Mouse (Mus musculus) thymus, adult 2 months (tissue): ENCODE measurements around the gene Dkkl1. TPM values are rescaled to one million over a fixed set of nuclear protein-coding genes. Genes with fewer than 3 reads are reported as not detected.

Experiments used
- DNase-seq: peaks from one replicate; pipeline ENCODE4 v3.0.0; 2021
- H3K27ac ChIP-seq: fragments of 200-500 bp; 2 replicates; pipeline ENCODE4 v1.5.1; 2012; ENCODE audit warnings: low read length, control low read depth; ENCODE audit not compliant: control insufficient read depth, insufficient read depth
- H3K27me3 ChIP-seq: fragments of 200-500 bp; 2 replicates; pipeline ENCODE4 v1.6.1; 2012; ENCODE audit warnings: mild to moderate bottlenecking, low read length, moderate library complexity, mixed read lengths; ENCODE audit not compliant: control insufficient read depth, insufficient read depth
- H3K36me3 ChIP-seq: fragments of 200-500 bp; 2 replicates; pipeline ENCODE4 v1.6.1; 2012; ENCODE audit warnings: mild to moderate bottlenecking, low read length, moderate library complexity; ENCODE audit not compliant: control insufficient read depth, insufficient read depth
- H3K4me1 ChIP-seq: fragments of 200-500 bp; replicated peaks from 2 replicates; pipeline ENCODE4 v1.6.1; 2012; ENCODE audit warnings: low read length; ENCODE audit not compliant: control insufficient read depth, insufficient read depth
- H3K4me3 ChIP-seq: fragments of 200-500 bp; 2 replicates; pipeline ENCODE4 v1.5.1; 2012; ENCODE audit warnings: mild to moderate bottlenecking, low read length, control low read depth, moderate library complexity; ENCODE audit not compliant: control insufficient read depth, insufficient read depth
- CTCF ChIP-seq: fragments of 200-500 bp; IDR thresholded peaks from 2 replicates; pipeline ENCODE4 v1.5.1; 2012; ENCODE audit warnings: mild to moderate bottlenecking, control low read depth, low read length, moderate library complexity, borderline replicate concordance; ENCODE audit not compliant: control insufficient read depth, poor library complexity, insufficient read depth; ENCODE audit errors: extremely low read depth
- POLR2A ChIP-seq: fragments of 200-500 bp; IDR thresholded peaks from 2 replicates; pipeline ENCODE4 v1.6.1; 2012; ENCODE audit warnings: mild to moderate bottlenecking, low read length, control low read depth, moderate library complexity; ENCODE audit not compliant: control insufficient read depth, poor library complexity, insufficient read depth; ENCODE audit errors: extremely low read depth
- WGBS: fragments of 180-500 bp; shearing (Covaris S2); methylation state at CpG from one replicate; pipeline ENCODE4 v1.1.7; 2018; 5-methylcytosine and 5-hydroxymethylcytosine counted together
- polyA plus RNA-seq: library from polyadenylated mRNA; depleted of rRNA; stranded (reverse); fragments of >200 nt; gene quantifications from 2 replicates; pipeline ENCODE4 v1.2.3, GENCODE M21; 2012

Gene Dkkl1
- polyA plus RNA-seq, 1 experiment, result 3.5 TPM

GRCm38 (mm10) chr7:45229046-45229445, 17.1 kb upstream of the Dkkl1 start:
- TF ChIP-seq POLR2A (no peak), CTCF (no peak)
- DNase-seq, result no peak
- no peak overlapping the region for H3K27ac ChIP-seq
- no peaks in the 10 kb centered on the region for H3K27me3 ChIP-seq
- 0 out of 2 replicates have a peak, but pooled peaks cover 7% of the 10 kb centered on the region for H3K4me1 ChIP-seq
- no peaks in the 10 kb centered on the region for H3K36me3 ChIP-seq
- WGBS, result 95% methylated on average over 8 of the region's 8 CpGs
- no peak overlapping the region for H3K4me3 ChIP-seq

- H3K36me3 ChIP-seq, result no peaks in the 10 kb centered on the region
- 96% methylated on average over 18 of the region's 18 CpGs for WGBS
- DNase-seq, result no peak
- no peaks in the 10 kb centered on the region for H3K27me3 ChIP-seq
- H3K4me1 ChIP-seq, result 0 out of 2 replicates have a peak, but pooled peaks cover 7% of the 10 kb centered on the region
- TF ChIP-seq POLR2A (no peak), CTCF (no peak)
- no peak overlapping the region for H3K4me3 ChIP-seq
- no peak overlapping the region for H3K27ac ChIP-seq
These were observed 16.6 kb upstream of the Dkkl1 start for GRCm38 (mm10) chr7:45228548-45228947.

DNA sequence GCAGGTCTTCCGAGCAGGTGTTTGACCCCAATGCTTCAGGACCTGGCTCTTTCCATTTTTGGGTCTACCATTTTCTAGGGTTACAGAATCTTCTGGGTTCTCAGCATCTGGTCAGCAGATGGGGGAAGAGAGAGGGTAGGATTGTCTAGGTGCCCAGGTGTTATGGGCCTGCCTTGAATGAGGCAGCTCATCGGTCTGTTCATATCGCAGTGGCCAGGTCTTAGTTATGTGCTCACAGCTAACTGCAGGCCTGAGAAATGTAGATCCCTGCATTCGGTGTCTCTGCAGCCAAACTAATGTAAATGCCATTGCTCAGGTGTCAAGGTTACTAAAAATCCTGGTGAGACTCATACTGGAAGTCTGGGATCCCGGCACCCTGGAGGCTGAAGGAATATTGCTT, 14.5 kb upstream of the Dkkl1 start:
- H3K4me3 ChIP-seq, result no peak overlapping the region
- no peaks in the 10 kb centered on the region for H3K27me3 ChIP-seq
- no peaks in the 10 kb centered on the region for H3K36me3 ChIP-seq
- no peak overlapping the region for H3K27ac ChIP-seq
- no peak for DNase-seq
- WGBS, result 97% methylated on average over 5 of the region's 5 CpGs
- TF ChIP-seq POLR2A (no peak), CTCF (no peak)
- H3K4me1 ChIP-seq, result 0 out of 2 replicates have a peak, but pooled peaks cover 7% of the 10 kb centered on the region

- Histone ChIP-seq H3K4me1 (0 out of 2 replicates have a peak, but pooled peaks cover 7% of the 10 kb centered on the region), H3K27me3 (no peaks in the 10 kb centered on the region), H3K4me3 (no peak overlapping the region), H3K36me3 (no peaks in the 10 kb centered on the region), H3K27ac (no peak overlapping the region)
- TF ChIP-seq POLR2A (no peak), CTCF (no peak)
- WGBS, result 98% methylated on average over 7 of the region's 7 CpGs
- DNase-seq, result no peak
These were observed 12.9 kb upstream of the Dkkl1 start for GRCm38 (mm10) chr7:45224826-45225225.

DNA sequence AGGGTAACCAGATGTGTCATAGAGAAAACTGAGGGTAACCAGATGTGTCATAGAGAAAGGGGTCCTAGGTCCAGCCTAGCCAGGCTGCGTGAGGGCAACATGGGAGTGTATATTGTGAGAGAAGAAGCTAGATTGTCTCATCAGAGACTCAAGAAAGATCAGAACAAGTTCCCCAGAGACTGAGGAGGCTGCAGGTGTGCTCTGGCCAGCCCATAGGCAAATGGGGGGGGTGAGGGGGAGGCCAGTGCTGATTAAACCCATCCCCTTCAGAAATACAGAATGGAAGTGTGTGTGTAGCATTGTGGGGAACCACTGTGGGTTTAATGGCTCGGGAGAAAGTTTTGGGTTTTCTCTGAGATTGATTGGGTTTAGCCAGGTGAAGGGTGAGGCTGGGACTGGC, 9.7 kb upstream of the Dkkl1 start:
- Histone ChIP-seq H3K4me3 (no peak overlapping the region), H3K27ac (no peak overlapping the region), H3K36me3 (no peaks in the 10 kb centered on the region), H3K4me1 (no peaks in the 10 kb centered on the region), H3K27me3 (no peaks in the 10 kb centered on the region; the same call in 1 of the 2 replicates)
- WGBS, result 37% methylated on average over 2 of the region's 2 CpGs
- DNase-seq, result no peak
- TF ChIP-seq CTCF (no peak), POLR2A (no peak)

DNA sequence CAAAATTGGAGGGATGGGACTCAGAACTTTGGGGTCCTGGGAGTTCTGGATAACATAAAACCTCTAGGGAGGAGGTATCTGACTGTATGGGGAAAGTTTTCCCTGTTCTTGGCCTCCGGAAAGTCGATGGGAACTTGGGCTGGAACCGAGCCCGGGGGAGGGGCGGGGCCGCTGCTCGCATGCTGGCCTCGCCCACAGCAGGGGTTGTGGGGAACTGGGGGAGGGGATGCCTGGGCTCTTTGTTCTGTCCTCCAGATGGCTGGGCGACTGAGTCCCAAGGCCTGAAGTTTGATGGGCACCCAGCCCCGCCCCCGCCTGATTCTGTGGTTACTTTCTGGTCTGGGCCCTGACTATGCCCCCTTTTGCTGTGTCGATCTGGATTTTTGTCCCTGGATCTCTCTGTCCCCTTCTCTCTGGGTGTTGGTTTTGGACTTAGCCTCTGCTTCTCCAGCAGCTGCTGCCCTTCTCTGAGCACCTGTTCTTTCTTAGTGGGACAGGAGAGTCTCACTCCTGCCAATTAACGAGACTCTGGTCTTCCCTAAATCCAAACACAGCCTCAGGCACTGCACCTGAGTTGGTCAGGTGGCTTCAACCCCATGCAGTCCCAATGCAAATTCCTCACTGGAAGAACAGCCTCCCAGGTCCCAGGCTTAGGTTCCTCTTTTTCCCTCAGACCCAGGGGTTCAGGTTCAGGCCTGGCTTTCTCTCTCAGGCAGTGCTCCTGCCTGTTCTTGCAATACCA, 4.7 kb upstream of the Dkkl1 start:
- no peak overlapping the region for H3K4me3 ChIP-seq
- H3K4me1 ChIP-seq, result peaks cover 2% of the 10 kb centered on the region
- H3K27ac ChIP-seq, result no peak overlapping the region
- 6% methylated on average over 13 of the region's 13 CpGs for WGBS
- H3K27me3 ChIP-seq, result peaks cover 8% of the 10 kb centered on the region; the same call in 1 of the 2 replicates
- no peaks in the 10 kb centered on the region for H3K36me3 ChIP-seq
- no peak for DNase-seq
- TF ChIP-seq POLR2A, result no peak
- no peak for TF ChIP-seq CTCF

DNA sequence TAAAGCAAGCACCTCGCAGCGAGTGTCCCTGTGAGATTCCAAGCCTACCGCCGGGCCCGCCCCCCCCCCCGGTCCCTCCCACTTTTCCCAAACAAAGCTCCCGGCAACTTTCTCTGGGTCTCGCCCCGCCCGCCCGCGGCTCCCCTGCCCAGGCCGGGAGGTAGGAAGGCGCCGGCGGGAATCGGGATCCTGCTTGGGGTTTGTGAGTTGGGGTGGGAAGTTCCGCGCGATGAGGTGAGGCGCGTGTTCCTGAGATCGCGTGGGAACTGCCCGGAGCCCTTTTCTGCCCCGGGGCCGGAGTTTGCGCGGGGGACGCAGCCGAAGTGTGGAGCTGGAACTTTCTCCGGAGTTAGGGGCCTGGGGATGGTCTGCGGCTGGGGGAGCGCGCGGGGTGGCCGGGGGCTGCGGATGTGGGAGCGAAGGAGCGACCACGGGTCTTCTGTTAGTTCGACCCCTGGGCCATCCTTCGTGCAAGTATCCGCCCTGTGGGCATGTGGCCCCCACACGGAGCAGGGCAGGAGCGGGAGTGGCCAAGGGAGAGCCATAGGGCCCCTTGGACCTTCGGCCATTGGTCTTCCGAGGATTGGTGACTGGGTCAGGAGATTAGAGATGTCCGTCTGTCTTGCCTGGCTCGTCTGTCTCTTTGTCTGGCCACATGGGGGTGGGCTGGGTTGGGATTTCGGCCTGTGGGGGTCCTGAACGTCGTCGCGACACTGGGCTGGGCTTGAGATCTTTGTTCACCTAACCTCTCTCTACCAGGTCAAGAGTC, 3.9 kb upstream of the Dkkl1 start, which contains the start of gene Tead2:
Gene Tead2, plus strand, starts transcription at position 81 of the 769 bp plus-strand sequence.
- H3K4me3 ChIP-seq, result no peak within 1 kb of the TSS
- no peak within 1 kb of the TSS for H3K27ac ChIP-seq
- no peak for TF ChIP-seq POLR2A
- no peak for TF ChIP-seq CTCF
- no peak for DNase-seq
- H3K4me1 ChIP-seq, result peaks cover 10% of the 10 kb centered on the region
- WGBS, result 6% methylated on average over 55 of the region's 55 CpGs
- peaks cover 8% of the 10 kb centered on the region; the same call in 1 of the 2 replicates for H3K27me3 ChIP-seq
- H3K36me3 ChIP-seq, result no peaks in the 10 kb centered on the region
